Mouse (Mus musculus): ENCODE results near the gene Tmem33.

Tmem33 gene

GRCm38 (mm10) chr5:67255664-67256063 lies 4.7 kb upstream of the Tmem33 start:
- no peak for DNase-seq (ENCODE audit: low read depth, low spot score)

DNA sequence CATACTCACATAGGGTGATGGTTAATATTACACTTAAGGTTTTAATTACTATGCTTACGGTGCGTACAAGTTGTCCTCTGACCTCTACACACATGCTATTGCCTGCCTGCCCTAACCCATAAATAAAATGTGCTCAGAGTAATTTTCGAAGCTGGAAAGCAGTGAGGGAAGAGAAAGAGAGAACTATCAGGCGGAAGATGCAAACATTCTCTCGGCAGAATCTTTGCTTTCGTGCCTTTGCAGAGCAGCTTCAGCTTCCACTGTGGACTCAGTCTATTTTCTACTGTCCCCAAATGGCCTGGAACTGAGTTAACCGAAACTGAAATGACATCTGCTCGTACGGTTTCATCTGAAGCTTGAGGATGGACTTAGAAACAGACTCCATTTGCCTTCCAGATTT lies 1.9 kb upstream of the Tmem33 start:
- DNase-seq (ENCODE audit: low read depth, low spot score), result no peak

DNA sequence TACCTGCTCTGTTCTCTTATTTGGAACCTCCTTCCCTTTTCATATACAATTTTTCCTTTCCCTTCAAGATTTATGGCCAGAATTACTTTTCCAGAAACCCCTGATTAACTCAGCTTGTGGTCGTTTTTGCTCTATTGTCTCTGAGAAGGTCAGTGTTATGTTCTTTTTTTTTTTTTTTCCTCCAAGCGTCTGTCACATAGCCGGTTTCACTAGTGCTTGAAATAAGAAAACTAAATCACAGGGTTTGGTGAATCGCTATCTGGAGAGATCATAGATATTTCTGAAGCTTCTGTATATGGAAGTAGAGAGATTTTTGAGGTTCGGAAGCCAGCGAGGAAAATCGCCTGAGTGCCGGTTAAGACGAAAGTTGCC lies 220 bp upstream of the Tmem33 start:
- no peak for DNase-seq (ENCODE audit: low read depth, low spot score)

- no peak for DNase-seq (ENCODE audit: low read depth, low spot score)
These were observed 2.6 kb downstream of the Tmem33 start for GRCm38 (mm10) chr5:67262964-67263363.

- peak; percentile 68 for DNase-seq (ENCODE audit: low read depth, low spot score)
These were observed 5.7 kb downstream of the Tmem33 start for GRCm38 (mm10) chr5:67266106-67266505.

DNA sequence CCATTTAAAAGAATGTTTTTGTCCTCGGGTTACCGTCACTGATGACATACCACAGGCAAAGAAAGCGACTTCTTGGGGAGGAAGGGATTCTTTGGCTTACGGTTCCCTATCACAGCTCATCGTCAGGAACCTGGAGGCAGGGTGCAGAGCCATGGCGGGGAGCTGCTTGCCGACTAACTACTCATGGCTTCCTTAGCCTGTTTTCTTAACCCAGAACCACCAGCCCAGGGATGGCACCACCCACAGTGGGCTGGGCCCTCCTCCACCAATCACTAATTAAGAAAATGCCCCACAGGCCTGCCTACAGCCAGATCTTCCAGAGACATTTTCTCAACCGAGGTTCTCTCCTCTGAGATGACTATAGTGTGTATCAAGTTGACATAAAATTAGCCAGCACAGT lies 8.9 kb downstream of the Tmem33 start:
- DNase-seq (ENCODE audit: low read depth, low spot score), result peak; percentile 77

- no peak for DNase-seq (ENCODE audit: low read depth, low spot score)
These were observed 19.0 kb downstream of the Tmem33 start for GRCm38 (mm10) chr5:67279407-67279806.

GRCm38 (mm10) chr5:67279840-67280239 lies 19.5 kb downstream of the Tmem33 start:
- DNase-seq (ENCODE audit: low read depth, low spot score), result no peak

GRCm38 (mm10) chr5:67280400-67280799 lies 20.0 kb downstream of the Tmem33 start:
- DNase-seq (ENCODE audit: low read depth, low spot score), result no peak

GRCm38 (mm10) chr5:67295029-67295428 lies 34.7 kb downstream of the Tmem33 start:
- no peak for DNase-seq (ENCODE audit: low read depth, low spot score)

GRCm38 (mm10) chr5:67295682-67296081 lies 35.3 kb downstream of the Tmem33 start:
- DNase-seq (ENCODE audit: low read depth, low spot score), result no peak

- no peak for DNase-seq (ENCODE audit: low read depth, low spot score)
These were observed 35.8 kb downstream of the Tmem33 start for GRCm38 (mm10) chr5:67296171-67296570.

- no peak for DNase-seq (ENCODE audit: low read depth, low spot score)
These were observed 36.9 kb downstream of the Tmem33 start for GRCm38 (mm10) chr5:67297026-67297813.

- DNase-seq (ENCODE audit: low read depth, low spot score), result no peak
These were observed 39.6 kb downstream of the Tmem33 start for GRCm38 (mm10) chr5:67299847-67300412.

- DNase-seq (ENCODE audit: low read depth, low spot score), result no peak
These were observed 40.7 kb downstream of the Tmem33 start for GRCm38 (mm10) chr5:67300926-67301597.

DNA sequence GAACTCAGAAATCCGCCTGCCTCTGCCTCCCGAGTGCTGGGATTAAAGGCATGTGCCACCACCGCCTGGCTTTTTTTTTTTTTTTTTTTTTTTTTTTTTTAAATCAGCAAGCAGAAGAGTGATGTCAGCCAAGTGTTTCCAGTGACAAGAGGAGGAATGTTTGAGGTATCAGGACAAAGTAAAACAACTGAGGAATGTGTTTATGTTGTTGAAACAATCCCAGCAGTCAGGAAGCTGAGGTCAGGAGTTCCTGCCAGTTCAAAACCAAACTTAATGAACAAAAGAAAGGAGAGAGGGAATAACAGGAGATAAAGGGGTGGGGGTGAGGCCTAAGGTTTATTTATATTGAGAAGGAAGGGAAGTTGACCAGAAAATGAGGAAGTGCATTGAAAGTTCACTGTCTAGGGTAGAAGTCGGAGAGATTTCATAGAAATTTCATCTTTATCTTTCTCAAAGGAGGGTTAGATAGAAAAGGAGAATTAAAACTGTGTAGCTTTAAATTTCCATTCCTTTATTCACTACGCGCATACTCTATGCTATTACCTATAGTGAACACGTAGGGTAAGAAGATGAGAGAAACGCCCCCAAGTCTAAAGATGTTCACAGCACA lies 41.5 kb downstream of the Tmem33 start:
- DNase-seq (ENCODE audit: low read depth, low spot score), result peak; percentile 34

DNA sequence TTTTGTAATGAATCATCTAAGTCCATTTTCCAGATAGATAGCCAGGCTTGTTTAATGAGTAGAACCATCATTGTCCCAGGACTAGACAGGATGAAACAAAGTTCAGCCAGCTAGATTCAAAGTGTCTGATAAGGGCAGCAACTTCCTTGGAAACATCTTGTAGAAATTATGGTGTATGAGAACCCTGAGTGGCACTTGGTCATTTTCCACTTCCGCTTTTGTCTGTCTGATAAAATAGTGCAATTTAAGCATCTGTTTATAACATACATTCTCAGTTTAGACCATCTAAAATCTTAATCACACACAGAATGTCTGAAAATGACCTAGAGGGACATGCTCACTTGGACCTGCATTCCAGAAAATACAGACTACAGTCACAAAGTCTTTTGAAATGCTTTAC lies 43.5 kb downstream of the Tmem33 start:
- DNase-seq (ENCODE audit: low read depth, low spot score), result no peak

- DNase-seq (ENCODE audit: low read depth, low spot score), result peak; percentile 95
These were observed 46.5 kb downstream of the Tmem33 start, which contains the start of gene Slc30a9 for GRCm38 (mm10) chr5:67306698-67307521. TSS of gene Slc30a9 (plus strand) at chr5:67306955.

- no peak for DNase-seq (ENCODE audit: low read depth, low spot score)
These were observed 47.4 kb downstream of the Tmem33 start for GRCm38 (mm10) chr5:67307659-67308222.

DNA sequence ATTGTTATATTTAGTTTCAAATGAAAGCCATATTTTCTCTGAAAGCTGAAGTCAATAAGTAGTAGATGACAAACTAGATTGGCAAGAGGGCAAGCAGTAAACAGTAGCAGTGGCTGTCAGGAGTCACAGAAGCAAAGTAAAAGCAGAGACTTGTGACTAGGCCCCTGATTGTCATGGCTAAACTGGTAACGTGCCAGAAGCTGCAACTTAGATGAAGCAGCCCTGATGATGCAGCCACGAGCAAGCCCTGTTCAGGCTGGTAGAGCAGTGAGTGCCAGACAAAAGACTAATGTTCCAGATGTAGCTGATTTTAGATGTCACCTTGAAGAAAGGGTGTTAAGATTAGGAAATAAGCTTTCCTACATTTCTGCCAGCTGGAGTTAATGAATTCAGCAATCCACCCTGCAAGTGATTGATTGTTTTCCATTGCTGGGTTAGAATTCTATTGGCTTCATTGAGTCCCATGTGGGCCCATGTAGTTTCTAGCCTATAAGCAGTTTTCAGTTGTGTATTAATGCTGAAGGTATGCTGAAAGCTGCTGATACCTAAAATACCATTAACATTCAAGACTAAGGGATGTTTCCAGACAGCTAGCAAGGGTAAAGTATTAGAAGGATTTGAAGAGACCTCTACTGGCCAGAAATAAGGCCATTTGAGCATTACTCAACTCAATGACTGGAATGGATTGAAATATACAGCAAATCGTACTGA lies 51.6 kb downstream of the Tmem33 start:
- no peak for DNase-seq (ENCODE audit: low read depth, low spot score)

DNA sequence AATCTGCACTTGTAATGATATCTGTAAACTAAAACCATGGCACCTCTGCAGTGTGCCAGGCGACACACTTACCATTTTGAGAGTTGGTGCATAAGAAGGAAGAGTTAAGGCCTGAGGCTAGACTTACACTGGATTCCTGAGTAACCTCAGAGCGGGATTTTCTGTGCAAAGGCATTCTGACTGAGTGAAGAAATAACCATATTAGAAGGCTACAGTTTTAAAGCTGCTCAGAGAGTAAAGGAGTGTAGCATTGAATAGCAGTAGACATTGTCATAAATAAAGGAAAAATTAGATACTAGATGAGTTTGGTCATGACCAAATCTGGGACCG lies 52.1 kb downstream of the Tmem33 start:
- no peak for DNase-seq (ENCODE audit: low read depth, low spot score)
